Mouse (Mus musculus) C2C12 (cell line): ENCODE measurements around the gene Pla1a. TPM values are rescaled to one million over a fixed set of nuclear protein-coding genes. Genes with fewer than 3 reads are reported as not detected.
A peak's percentile ranks its signal among the peaks of the same experiment; 100 is the strongest.

ENCODE experiments used
- H3K27me3 ChIP-seq: one replicate; pipeline ENCODE4 v1.6.1; 2011; ENCODE audit not compliant: control insufficient read depth, insufficient read depth, insufficient read length
- H3K36me3 ChIP-seq: one replicate; pipeline ENCODE4 v1.6.1; 2011; ENCODE audit not compliant: control insufficient read depth, insufficient read depth
- H3K4me3 ChIP-seq: one replicate; pipeline ENCODE4 v1.5.1; 2011; ENCODE audit warnings: mild to moderate bottlenecking, control low read depth; ENCODE audit not compliant: poor library complexity, insufficient read depth, severe bottlenecking
- H3K79me2 ChIP-seq: one replicate; pipeline ENCODE4 v1.6.1; 2011; ENCODE audit not compliant: control insufficient read depth, insufficient read depth
- H3K79me3 ChIP-seq: one replicate; pipeline ENCODE4 v1.6.1; 2011; ENCODE audit warnings: low read depth, control low read depth
- H3ac ChIP-seq: one replicate; pipeline ENCODE3; 2011; ENCODE audit warnings: low read depth; ENCODE audit not compliant: control insufficient read depth, insufficient read length
- CEBPB ChIP-seq: IDR thresholded peaks from one replicate; pipeline ENCODE4 v1.6.1; 2011; ENCODE audit warnings: low read depth, mild to moderate bottlenecking, control low read depth, moderate library complexity
- CTCF ChIP-seq: IDR thresholded peaks from one replicate; pipeline ENCODE4 v1.5.1; 2011; ENCODE audit not compliant: control insufficient read depth, insufficient read depth, insufficient read length
- FOSL1 ChIP-seq: IDR thresholded peaks from one replicate; pipeline ENCODE4 v1.8.0; 2011; ENCODE audit warnings: mild to moderate bottlenecking, low read length; ENCODE audit not compliant: poor library complexity, insufficient read depth, severe bottlenecking
- MAX ChIP-seq: IDR thresholded peaks from one replicate; pipeline ENCODE4 v1.6.1; 2011; ENCODE audit warnings: mild to moderate bottlenecking, control low read depth
- MYOD1 ChIP-seq: IDR thresholded peaks from one replicate; pipeline ENCODE4 v1.6.1; 2011; ENCODE audit warnings: low read depth; ENCODE audit not compliant: control insufficient read depth, insufficient read length
- MYOG ChIP-seq: IDR thresholded peaks from one replicate; pipeline ENCODE4 v1.6.1; 2011; ENCODE audit not compliant: control insufficient read depth, insufficient read length; ENCODE audit errors: extremely low read depth
- USF1 ChIP-seq: IDR thresholded peaks from one replicate; pipeline ENCODE4 v1.6.1; 2011; ENCODE audit warnings: low read depth, mild to moderate bottlenecking, control low read depth, moderate library complexity
- polyA plus RNA-seq: library from polyadenylated mRNA; unstranded; fragments of >200 nt; fragmentation: generic; extraction: Trizol; gene quantifications from one replicate; pipeline ENCODE4 v1.2.1, GENCODE M21; 2012; ENCODE audit warnings: missing spikeins

Gene Pla1a
- polyA plus RNA-seq, 1 experiment: 3.0 TPM

- TF ChIP-seq USF1: no peak
- no peak for TF ChIP-seq MAX
- no peak for TF ChIP-seq CTCF
- TF ChIP-seq MYOD1: no peak
- no peak for TF ChIP-seq CEBPB
- TF ChIP-seq FOSL1: no peak
- no peak for TF ChIP-seq MYOG
- no peak overlapping the region for H3ac ChIP-seq
- no peaks in the 10 kb centered on the region for H3K36me3 ChIP-seq
- H3K27me3 ChIP-seq: no peaks in the 10 kb centered on the region
- no peaks in the 10 kb centered on the region for H3K79me3 ChIP-seq
- no peak overlapping the region for H3K4me3 ChIP-seq
- no peaks in the 10 kb centered on the region for H3K79me2 ChIP-seq
Measured at GRCm38 (mm10) chr16:38373439-38373838, 59.5 kb downstream of the Pla1a start.

- TF ChIP-seq CTCF: no peak
- no peak for TF ChIP-seq USF1
- no peak for TF ChIP-seq MYOD1
- TF ChIP-seq FOSL1: no peak
- TF ChIP-seq CEBPB: no peak
- TF ChIP-seq MYOG: no peak
- no peak for TF ChIP-seq MAX
- no peaks in the 10 kb centered on the region for H3K79me3 ChIP-seq
Measured at GRCm38 (mm10) chr16:38372876-38373275, 60.1 kb downstream of the Pla1a start.

GRCm38 (mm10) chr16:38371705-38372296 lies 61.1 kb downstream of the Pla1a start:
- Histone ChIP-seq H3K36me3 (no peaks in the 10 kb centered on the region), H3K79me3 (no peaks in the 10 kb centered on the region), H3K79me2 (no peaks in the 10 kb centered on the region), H3ac (no peak overlapping the region), H3K4me3 (no peak overlapping the region), H3K27me3 (no peaks in the 10 kb centered on the region)
- TF ChIP-seq MYOD1 (peak; percentile 59), MAX (no peak), CEBPB (no peak)

More at GRCm38 (mm10) chr16:38372876-38373275, 60.1 kb downstream of the Pla1a start:
- H3K27me3 ChIP-seq: no peaks in the 10 kb centered on the region
- no peak overlapping the region for H3ac ChIP-seq
- H3K36me3 ChIP-seq: no peaks in the 10 kb centered on the region
- no peaks in the 10 kb centered on the region for H3K79me2 ChIP-seq
- no peak overlapping the region for H3K4me3 ChIP-seq

- no peaks in the 10 kb centered on the region for H3K79me3 ChIP-seq
- H3K79me2 ChIP-seq: no peaks in the 10 kb centered on the region
- no peak overlapping the region for H3ac ChIP-seq
- no peak overlapping the region for H3K4me3 ChIP-seq
- TF ChIP-seq USF1 (no peak), MYOG (no peak), MAX (no peak), MYOD1 (peak; percentile 98), FOSL1 (no peak)
- H3K36me3 ChIP-seq: no peaks in the 10 kb centered on the region
- no peaks in the 10 kb centered on the region for H3K27me3 ChIP-seq
Measured at GRCm38 (mm10) chr16:38370633-38371374, 62.1 kb downstream of the Pla1a start.

GRCm38 (mm10) chr16:38369992-38370484 lies 62.9 kb downstream of the Pla1a start:
- Histone ChIP-seq H3K79me2 (no peaks in the 10 kb centered on the region), H3K27me3 (no peaks in the 10 kb centered on the region), H3K79me3 (no peaks in the 10 kb centered on the region), H3K36me3 (no peaks in the 10 kb centered on the region), H3ac (no peak overlapping the region), H3K4me3 (no peak overlapping the region)
- TF ChIP-seq CEBPB (no peak), MYOD1 (no peak), USF1 (no peak), CTCF (no peak), FOSL1 (no peak), MAX (no peak), MYOG (no peak)
